Mouse (Mus musculus) intestine, embryonic 15.5 days (tissue): ENCODE data around the gene Dcst2. TPM values are rescaled to one million over a fixed set of nuclear protein-coding genes. Genes with fewer than 3 reads are reported as not detected.

ENCODE experiments used
- ATAC-seq: fragments of 200-750 bp; cut with Nextera tagmentation; 2 replicates; pipeline ENCODE4 v1.8.0; 2017; ENCODE audit warnings: moderate TSS enrichment, moderate library complexity
- H3K27ac ChIP-seq: fragments of 300-500 bp; sonication (generic); 2 replicates; pipeline ENCODE4 v1.5.1; 2015; ENCODE audit warnings: mild to moderate bottlenecking, inconsistent platforms
- H3K27me3 ChIP-seq: fragments of 300-500 bp; sonication (generic); replicated peaks from 2 replicates; pipeline ENCODE4 v1.6.1; 2015; ENCODE audit warnings: inconsistent platforms
- H3K36me3 ChIP-seq: fragments of 300-500 bp; sonication (generic); 2 replicates; pipeline ENCODE4 v1.6.1; 2015; ENCODE audit warnings: inconsistent platforms
- H3K4me1 ChIP-seq: fragments of 300-500 bp; sonication (generic); replicated peaks from 2 replicates; pipeline ENCODE4 v1.6.1; 2015; ENCODE audit warnings: inconsistent platforms
- H3K4me2 ChIP-seq: fragments of 300-500 bp; sonication (generic); replicated peaks from 2 replicates; pipeline ENCODE4 v1.6.1; 2015; ENCODE audit warnings: mild to moderate bottlenecking, inconsistent platforms
- H3K4me3 ChIP-seq: fragments of 300-500 bp; sonication (generic); replicated peaks from 2 replicates; pipeline ENCODE4 v1.5.1; 2015; ENCODE audit warnings: inconsistent platforms
- H3K9ac ChIP-seq: fragments of 300-500 bp; sonication (generic); 2 replicates; pipeline ENCODE4 v1.6.1; 2015; ENCODE audit warnings: inconsistent platforms
- H3K9me3 ChIP-seq: fragments of 300-500 bp; sonication (generic); 2 replicates; pipeline ENCODE4 v1.6.1; 2016; ENCODE audit warnings: inconsistent platforms
- WGBS: fragments of 180-500 bp; shearing (Covaris S2); methylation state at CpG from one replicate; pipeline ENCODE4 v1.1.7; 2015; 5-methylcytosine and 5-hydroxymethylcytosine counted together
- polyA plus RNA-seq: library from polyadenylated mRNA; unstranded; fragments of >200 nt; fragmentation: Nextera tagmentation; extraction: Ambion mirVana; gene quantifications from 2 replicates; pipeline ENCODE4 v1.2.1, GENCODE M21; 2015

Dcst2 gene
- polyA plus RNA-seq, 1 experiment from 2014 or later, result 1.5 TPM

DNA sequence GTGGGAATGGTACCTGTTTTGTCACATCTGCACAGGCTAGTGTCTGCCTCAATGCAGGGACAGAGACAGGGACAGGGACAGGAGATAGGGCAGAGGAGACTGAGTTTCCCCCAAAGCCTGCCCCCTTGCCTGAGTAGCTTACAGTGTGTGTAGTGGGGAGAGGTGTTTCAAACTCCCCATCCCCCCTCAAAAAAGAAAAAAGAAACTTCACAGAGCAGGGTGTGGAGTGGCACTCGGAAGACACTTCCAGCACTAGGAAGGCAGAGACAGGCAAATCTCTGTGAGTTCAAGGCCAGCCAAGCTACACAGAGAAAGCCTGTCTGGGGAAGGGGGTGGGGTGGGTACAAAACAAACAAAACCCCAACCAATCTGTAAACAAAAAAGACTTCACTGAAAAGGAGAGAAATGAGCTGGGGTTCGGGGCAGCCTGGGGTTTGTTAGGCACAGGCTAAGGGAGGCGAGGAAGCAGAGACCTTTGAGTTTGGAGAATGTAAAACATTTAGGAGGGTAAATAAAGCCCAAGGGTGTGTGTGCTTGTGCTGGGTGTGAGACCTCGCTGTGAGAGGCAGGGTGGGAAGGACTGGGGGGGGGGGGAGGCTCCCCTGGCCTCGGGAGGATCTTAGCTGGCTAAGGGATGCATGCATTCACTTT, 11.9 kb downstream of the Dcst2 start:
- WGBS, result 38% methylated on average over 5 of the region's 5 CpGs
- no peaks in the 10 kb centered on the region for H3K27me3 ChIP-seq
- no peak for ATAC-seq
- H3K9me3 ChIP-seq, result no peaks in the 10 kb centered on the region
- no peak overlapping the region for H3K4me3 ChIP-seq
- no peak overlapping the region for H3K4me2 ChIP-seq
- H3K4me1 ChIP-seq, result peaks cover 11% of the 10 kb centered on the region
- 0 out of 2 replicates have a peak overlapping the region, but pooled peaks have one; percentile 32 for H3K27ac ChIP-seq
- H3K9ac ChIP-seq, result no peak overlapping the region
- no peaks in the 10 kb centered on the region for H3K36me3 ChIP-seq

GRCm38 (mm10) chr3:89377831-89378230, 16.1 kb downstream of the Dcst2 start:
- WGBS, result 68% methylated on average over 4 of the region's 4 CpGs

GRCm38 (mm10) chr3:89378394-89379067, 16.8 kb downstream of the Dcst2 start:
- Histone ChIP-seq H3K4me3 (peak overlapping the region; percentile 44), H3K27me3 (no peaks in the 10 kb centered on the region), H3K4me1 (peaks cover 26% of the 10 kb centered on the region), H3K4me2 (peak overlapping the region; percentile 72), H3K9me3 (no peaks in the 10 kb centered on the region), H3K27ac (peak overlapping the region; percentile 18; the same call in 1 of the 2 replicates), H3K36me3 (peaks cover 9% of the 10 kb centered on the region; the same call in 1 of the 2 replicates), H3K9ac (peak overlapping the region; percentile 49)
- WGBS, result under 1% methylated on average over 29 of the region's 29 CpGs
- peak; percentile 92 for ATAC-seq

More at GRCm38 (mm10) chr3:89377831-89378230, 16.1 kb downstream of the Dcst2 start:
- ATAC-seq, result no peak; the same call in 1 of the 2 replicates
- H3K9me3 ChIP-seq, result no peaks in the 10 kb centered on the region
- peak overlapping the region; percentile 44; the same call in 1 of the 2 replicates for H3K4me3 ChIP-seq
- 0 out of 2 replicates have a peak overlapping the region, but pooled peaks have one; percentile 18 for H3K27ac ChIP-seq
- 0 out of 2 replicates have a peak, but pooled peaks cover 9% of the 10 kb centered on the region for H3K36me3 ChIP-seq
- peak overlapping the region; percentile 72 for H3K4me2 ChIP-seq
- H3K4me1 ChIP-seq, result peaks cover 26% of the 10 kb centered on the region
- H3K27me3 ChIP-seq, result no peaks in the 10 kb centered on the region
- H3K9ac ChIP-seq, result peak overlapping the region; percentile 49; the same call in 1 of the 2 replicates

GRCm38 (mm10) chr3:89379388-89380131, 17.8 kb downstream of the Dcst2 start:
- Histone ChIP-seq H3K4me2 (no peak overlapping the region), H3K27ac (no peak overlapping the region)

DNA sequence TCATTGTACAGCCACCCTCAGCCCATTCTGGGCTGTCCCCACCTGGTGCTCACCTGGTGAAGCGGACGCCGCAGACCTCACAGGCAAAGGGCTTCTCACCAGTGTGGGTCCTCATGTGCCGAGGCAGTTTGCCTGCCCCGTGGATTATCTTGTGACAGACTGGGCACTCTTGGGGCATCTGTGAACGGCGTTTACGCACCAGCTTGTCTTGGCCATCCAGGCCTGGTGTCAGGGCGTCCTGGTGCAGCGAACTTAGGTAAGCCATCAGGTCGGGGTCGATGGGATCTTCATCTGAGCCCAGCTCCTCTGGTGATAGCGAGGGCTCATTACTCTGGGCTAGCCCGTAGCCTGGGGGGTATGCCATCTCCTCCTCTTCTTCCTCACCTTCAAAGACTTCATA, 18.5 kb downstream of the Dcst2 start:
- Histone ChIP-seq H3K27ac (no peak overlapping the region), H3K4me2 (no peak overlapping the region), H3K27me3 (no peaks in the 10 kb centered on the region), H3K4me3 (no peak overlapping the region), H3K4me1 (peaks cover 40% of the 10 kb centered on the region), H3K9me3 (no peaks in the 10 kb centered on the region), H3K9ac (no peak overlapping the region), H3K36me3 (peaks cover 9% of the 10 kb centered on the region; the same call in 1 of the 2 replicates)
- ATAC-seq, result no peak
- 90% methylated on average over 14 of the region's 14 CpGs for whole genome bisulfite sequencing

More at GRCm38 (mm10) chr3:89379388-89380131, 17.8 kb downstream of the Dcst2 start:
- Histone ChIP-seq H3K9me3 (no peaks in the 10 kb centered on the region), H3K4me3 (no peak overlapping the region), H3K9ac (no peak overlapping the region), H3K4me1 (peaks cover 32% of the 10 kb centered on the region), H3K27me3 (no peaks in the 10 kb centered on the region), H3K36me3 (peaks cover 9% of the 10 kb centered on the region; the same call in 1 of the 2 replicates)
- no peak for ATAC-seq
- 85% methylated on average over 31 of the region's 31 CpGs for WGBS

GRCm38 (mm10) chr3:89380711-89381110, 18.9 kb downstream of the Dcst2 start:
- Histone ChIP-seq H3K9me3 (no peaks in the 10 kb centered on the region), H3K27ac (no peak overlapping the region), H3K36me3 (peaks cover 9% of the 10 kb centered on the region; the same call in 1 of the 2 replicates), H3K4me2 (no peak overlapping the region), H3K4me3 (no peak overlapping the region), H3K9ac (no peak overlapping the region), H3K27me3 (no peaks in the 10 kb centered on the region), H3K4me1 (peaks cover 44% of the 10 kb centered on the region)
- ATAC-seq, result no peak
- 91% methylated on average over 18 of the region's 18 CpGs for WGBS

- Histone ChIP-seq H3K27me3 (no peaks in the 10 kb centered on the region), H3K9ac (no peak overlapping the region)
These were observed 19.5 kb downstream of the Dcst2 start for GRCm38 (mm10) chr3:89381233-89381632.

GRCm38 (mm10) chr3:89382033-89382882, 20.5 kb downstream of the Dcst2 start:
- Histone ChIP-seq H3K9ac (no peak overlapping the region), H3K36me3 (peaks cover 9% of the 10 kb centered on the region; the same call in 1 of the 2 replicates), H3K4me2 (no peak overlapping the region), H3K27ac (no peak overlapping the region), H3K27me3 (no peaks in the 10 kb centered on the region), H3K4me3 (no peak overlapping the region), H3K9me3 (no peaks in the 10 kb centered on the region), H3K4me1 (peaks cover 58% of the 10 kb centered on the region)
- ATAC-seq, result no peak
- 83% methylated on average over 9 of the region's 9 CpGs for WGBS

More at GRCm38 (mm10) chr3:89381233-89381632, 19.5 kb downstream of the Dcst2 start:
- ATAC-seq, result no peak
- H3K4me1 ChIP-seq, result peaks cover 48% of the 10 kb centered on the region
- H3K4me2 ChIP-seq, result no peak overlapping the region
- 77% methylated on average over 11 of the region's 11 CpGs for WGBS
- H3K4me3 ChIP-seq, result no peak overlapping the region
- H3K9me3 ChIP-seq, result no peaks in the 10 kb centered on the region
- no peak overlapping the region for H3K27ac ChIP-seq
- H3K36me3 ChIP-seq, result peaks cover 9% of the 10 kb centered on the region; the same call in 1 of the 2 replicates

GRCm38 (mm10) chr3:89382950-89383349, 21.2 kb downstream of the Dcst2 start:
- Histone ChIP-seq H3K9me3 (no peaks in the 10 kb centered on the region), H3K4me3 (no peak overlapping the region), H3K27ac (no peak overlapping the region), H3K4me1 (peaks cover 60% of the 10 kb centered on the region), H3K36me3 (peaks cover 9% of the 10 kb centered on the region; the same call in 1 of the 2 replicates), H3K9ac (no peak overlapping the region), H3K27me3 (no peaks in the 10 kb centered on the region), H3K4me2 (no peak overlapping the region)
- WGBS, result 78% methylated on average over 5 of the region's 5 CpGs
- ATAC-seq, result no peak

GRCm38 (mm10) chr3:89383651-89384255, 22.0 kb downstream of the Dcst2 start:
- no peak overlapping the region for H3K4me3 ChIP-seq
- peaks cover 9% of the 10 kb centered on the region; the same call in 1 of the 2 replicates for H3K36me3 ChIP-seq
- H3K27ac ChIP-seq, result no peak overlapping the region
- ATAC-seq, result no peak
- H3K4me2 ChIP-seq, result no peak overlapping the region
- H3K27me3 ChIP-seq, result no peaks in the 10 kb centered on the region
- peaks cover 58% of the 10 kb centered on the region for H3K4me1 ChIP-seq
- H3K9ac ChIP-seq, result no peak overlapping the region
- H3K9me3 ChIP-seq, result no peaks in the 10 kb centered on the region
- WGBS, result 85% methylated on average over 5 of the region's 5 CpGs
